Mouse (Mus musculus): ENCODE measurements at regions not wholly inside any gene's neighbourhood (a gene's known extent, or its start where the extent isn't known, plus 50 kb on each side); places are given as distances from the start of the nearest gene placed in this dataset.

DNA sequence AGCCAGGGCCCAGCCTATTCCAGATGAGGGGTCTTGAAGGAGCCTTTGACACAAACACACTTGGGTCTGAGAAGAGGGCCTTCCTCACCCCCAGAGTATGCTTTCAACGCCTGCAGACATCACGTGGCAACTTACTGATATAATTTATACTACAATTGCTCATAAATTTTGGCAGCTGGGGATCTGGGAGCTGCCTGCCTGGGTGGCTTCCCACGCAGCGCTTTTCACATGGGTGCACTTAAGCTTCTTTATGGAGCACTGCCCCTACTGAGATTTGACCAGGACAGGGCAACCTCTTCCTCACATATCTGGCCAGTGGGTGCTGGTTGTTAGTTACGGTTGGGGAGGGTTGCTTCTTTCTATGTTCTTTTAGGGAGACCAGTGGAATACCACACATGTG lies 61.6 kb downstream of the Spesp1 start:
- Histone ChIP-seq H3K9ac (replicated peaks; ENCODE audit: low read depth, low read length) (no peak overlapping the region), H3K4me3 (ENCODE audit: low read depth, low read length) (no peak overlapping the region), H3K4me1 (ENCODE audit: control insufficient read depth, insufficient read depth, low read length) (0 out of 2 replicates have a peak, but pooled peaks cover 5% of the 10 kb centered on the region), H3K4me2 (replicated peaks; ENCODE audit: low read depth, low read length) (no peak overlapping the region), H3K36me3 (ENCODE audit: control insufficient read depth, insufficient read depth, low read length) (no peaks in the 10 kb centered on the region), H3K27ac (ENCODE audit: low read length) (no peak overlapping the region), H3K27me3 (ENCODE audit: control insufficient read depth, insufficient read depth, low read length) (no peaks in the 10 kb centered on the region), H3K9me3 (ENCODE audit: control insufficient read depth, low read depth, low read length) (no peaks in the 10 kb centered on the region)
- WGBS, result 68% methylated on average over 5 of the region's 5 CpGs
- ATAC-seq (ENCODE audit: insufficient number of reproducible peaks, insufficient read depth, low FRiP score, low read depth), result no peak

- H3K27ac ChIP-seq (ENCODE audit: low read length), result no peak overlapping the region
- H3K9me3 ChIP-seq (ENCODE audit: control insufficient read depth, low read depth, low read length), result no peaks in the 10 kb centered on the region
- no peak overlapping the region for H3K4me3 ChIP-seq (ENCODE audit: low read depth, low read length)
- no peaks in the 10 kb centered on the region for H3K27me3 ChIP-seq (ENCODE audit: control insufficient read depth, insufficient read depth, low read length)
- ATAC-seq (ENCODE audit: insufficient number of reproducible peaks, insufficient read depth, low FRiP score, low read depth), result no peak
- no peaks in the 10 kb centered on the region; the same call in 1 of the 2 replicates for H3K4me1 ChIP-seq (ENCODE audit: control insufficient read depth, insufficient read depth, low read length)
- H3K9ac ChIP-seq (replicated peaks; ENCODE audit: low read depth, low read length), result no peak overlapping the region
- no peaks in the 10 kb centered on the region for H3K36me3 ChIP-seq (ENCODE audit: control insufficient read depth, insufficient read depth, low read length)
- no peak overlapping the region for H3K4me2 ChIP-seq (replicated peaks; ENCODE audit: low read depth, low read length)
- WGBS, result 56% methylated on average over 13 of the region's 13 CpGs
Observed at GRCm38 (mm10) chr9:62215151-62215859, 66.7 kb downstream of the Spesp1 start.

DNA sequence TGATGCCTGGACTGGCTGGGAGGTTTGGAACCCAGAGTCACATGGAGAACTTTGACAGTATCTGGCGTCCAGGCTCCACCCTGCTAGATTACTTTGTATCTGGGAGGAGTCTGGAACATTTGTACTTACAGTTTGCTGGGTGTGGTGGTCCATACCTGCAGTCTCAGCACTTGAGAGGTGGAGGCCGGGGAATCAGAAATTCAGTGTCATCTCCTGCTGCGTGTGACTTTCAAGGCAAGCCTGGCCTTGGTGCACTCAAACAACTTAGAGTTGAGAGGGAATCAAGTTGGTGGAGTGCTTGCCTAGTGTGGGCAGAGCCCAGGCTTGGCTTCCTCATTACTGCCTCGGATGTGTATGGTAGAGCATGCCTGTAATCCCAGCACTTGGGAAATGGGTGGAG lies 67.5 kb downstream of the Spesp1 start:
- H3K27me3 ChIP-seq (ENCODE audit: control insufficient read depth, insufficient read depth, low read length), result no peaks in the 10 kb centered on the region
- H3K4me3 ChIP-seq (ENCODE audit: low read depth, low read length), result no peak overlapping the region
- no peak for ATAC-seq (ENCODE audit: insufficient number of reproducible peaks, insufficient read depth, low FRiP score, low read depth)
- WGBS, result 74% methylated on average over 4 of the region's 4 CpGs
- H3K9ac ChIP-seq (replicated peaks; ENCODE audit: low read depth, low read length), result no peak overlapping the region
- no peaks in the 10 kb centered on the region for H3K9me3 ChIP-seq (ENCODE audit: control insufficient read depth, low read depth, low read length)
- no peaks in the 10 kb centered on the region for H3K36me3 ChIP-seq (ENCODE audit: control insufficient read depth, insufficient read depth, low read length)
- H3K4me1 ChIP-seq (ENCODE audit: control insufficient read depth, insufficient read depth, low read length), result no peaks in the 10 kb centered on the region; the same call in 1 of the 2 replicates
- H3K27ac ChIP-seq (ENCODE audit: low read length), result no peak overlapping the region
- no peak overlapping the region for H3K4me2 ChIP-seq (replicated peaks; ENCODE audit: low read depth, low read length)

DNA sequence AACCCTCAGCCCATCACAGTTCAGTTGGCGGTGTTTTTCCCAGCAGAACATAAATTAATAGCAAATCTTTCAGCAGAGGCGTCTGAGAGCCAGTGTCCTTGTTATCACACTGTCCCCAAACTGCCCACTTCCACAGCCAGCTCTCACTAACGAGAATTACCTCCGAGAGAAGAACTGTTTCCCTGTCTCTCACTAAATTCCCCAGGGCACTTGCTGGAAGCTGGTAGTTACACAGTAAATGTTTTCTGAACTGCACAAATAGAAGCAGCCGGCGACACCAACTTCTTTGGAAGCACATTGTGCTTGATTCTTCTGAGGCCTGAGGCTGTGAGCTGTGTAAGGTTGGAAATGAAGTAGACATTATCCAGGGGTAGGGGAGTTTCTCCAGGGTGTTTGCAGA lies 69.4 kb downstream of the Spesp1 start:
- Histone ChIP-seq H3K4me1 (ENCODE audit: control insufficient read depth, insufficient read depth, low read length) (no peaks in the 10 kb centered on the region; the same call in 1 of the 2 replicates), H3K4me3 (ENCODE audit: low read depth, low read length) (no peak overlapping the region), H3K9ac (replicated peaks; ENCODE audit: low read depth, low read length) (no peak overlapping the region), H3K27me3 (ENCODE audit: control insufficient read depth, insufficient read depth, low read length) (no peaks in the 10 kb centered on the region), H3K4me2 (replicated peaks; ENCODE audit: low read depth, low read length) (no peak overlapping the region), H3K9me3 (ENCODE audit: control insufficient read depth, low read depth, low read length) (no peaks in the 10 kb centered on the region), H3K27ac (ENCODE audit: low read length) (no peak overlapping the region), H3K36me3 (ENCODE audit: control insufficient read depth, insufficient read depth, low read length) (no peaks in the 10 kb centered on the region)
- no peak for ATAC-seq (ENCODE audit: insufficient number of reproducible peaks, insufficient read depth, low FRiP score, low read depth)
- 53% methylated on average over 6 of the region's 6 CpGs for WGBS

GRCm38 (mm10) chr9:62210815-62211214 lies 71.2 kb downstream of the Spesp1 start:
- no peaks in the 10 kb centered on the region for H3K9me3 ChIP-seq (ENCODE audit: control insufficient read depth, low read depth, low read length)
- H3K36me3 ChIP-seq (ENCODE audit: control insufficient read depth, insufficient read depth, low read length), result no peaks in the 10 kb centered on the region
- H3K27ac ChIP-seq (ENCODE audit: low read length), result no peak overlapping the region
- no peak overlapping the region for H3K4me2 ChIP-seq (replicated peaks; ENCODE audit: low read depth, low read length)
- 81% methylated on average over 5 of the region's 5 CpGs for WGBS
- no peak for ATAC-seq (ENCODE audit: insufficient number of reproducible peaks, insufficient read depth, low FRiP score, low read depth)
- no peak overlapping the region for H3K4me3 ChIP-seq (ENCODE audit: low read depth, low read length)
- no peak overlapping the region for H3K9ac ChIP-seq (replicated peaks; ENCODE audit: low read depth, low read length)
- no peaks in the 10 kb centered on the region for H3K27me3 ChIP-seq (ENCODE audit: control insufficient read depth, insufficient read depth, low read length)
- H3K4me1 ChIP-seq (ENCODE audit: control insufficient read depth, insufficient read depth, low read length), result no peaks in the 10 kb centered on the region; the same call in 1 of the 2 replicates

GRCm38 (mm10) chr9:62208436-62208835 lies 73.6 kb downstream of the Spesp1 start:
- Histone ChIP-seq H3K27me3 (ENCODE audit: control insufficient read depth, insufficient read depth, low read length) (no peaks in the 10 kb centered on the region), H3K4me3 (ENCODE audit: low read depth, low read length) (no peak overlapping the region), H3K4me1 (ENCODE audit: control insufficient read depth, insufficient read depth, low read length) (no peaks in the 10 kb centered on the region; the same call in 1 of the 2 replicates), H3K27ac (ENCODE audit: low read length) (no peak overlapping the region), H3K9ac (replicated peaks; ENCODE audit: low read depth, low read length) (no peak overlapping the region), H3K9me3 (ENCODE audit: control insufficient read depth, low read depth, low read length) (no peaks in the 10 kb centered on the region), H3K4me2 (replicated peaks; ENCODE audit: low read depth, low read length) (no peak overlapping the region), H3K36me3 (ENCODE audit: control insufficient read depth, insufficient read depth, low read length) (no peaks in the 10 kb centered on the region)
- ATAC-seq (ENCODE audit: insufficient number of reproducible peaks, insufficient read depth, low FRiP score, low read depth), result no peak
- 64% methylated on average over 5 of the region's 5 CpGs for WGBS

DNA sequence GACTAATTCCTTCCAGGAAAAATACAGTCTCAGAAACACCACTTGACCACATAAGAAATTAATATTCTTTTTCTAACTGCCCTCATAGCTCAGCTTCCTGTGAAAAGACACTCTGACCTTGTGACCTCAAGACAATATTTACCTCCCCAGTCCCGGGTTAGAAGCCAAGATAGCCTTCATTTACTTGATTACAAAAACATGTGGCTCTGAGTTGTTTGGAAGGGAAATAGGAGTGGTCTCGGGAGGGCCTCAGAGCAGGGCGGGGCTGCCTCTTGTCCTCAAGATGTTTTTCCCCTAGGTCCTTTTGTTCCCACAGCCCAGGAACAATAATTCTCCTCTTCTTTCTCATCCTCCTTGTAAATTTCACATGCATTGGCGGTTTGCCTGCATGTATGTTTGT lies 76.7 kb downstream of the Spesp1 start:
- Histone ChIP-seq H3K9me3 (ENCODE audit: control insufficient read depth, low read depth, low read length) (no peaks in the 10 kb centered on the region), H3K9ac (replicated peaks; ENCODE audit: low read depth, low read length) (no peak overlapping the region), H3K4me1 (ENCODE audit: control insufficient read depth, insufficient read depth, low read length) (no peaks in the 10 kb centered on the region), H3K4me3 (ENCODE audit: low read depth, low read length) (no peak overlapping the region), H3K4me2 (replicated peaks; ENCODE audit: low read depth, low read length) (no peak overlapping the region), H3K27me3 (ENCODE audit: control insufficient read depth, insufficient read depth, low read length) (no peaks in the 10 kb centered on the region), H3K36me3 (ENCODE audit: control insufficient read depth, insufficient read depth, low read length) (no peaks in the 10 kb centered on the region), H3K27ac (ENCODE audit: low read length) (peak overlapping the region; percentile 44; the same call in 1 of the 2 replicates)
- 53% methylated on average over 4 of the region's 4 CpGs for WGBS
- no peak for ATAC-seq (ENCODE audit: insufficient number of reproducible peaks, insufficient read depth, low FRiP score, low read depth)

DNA sequence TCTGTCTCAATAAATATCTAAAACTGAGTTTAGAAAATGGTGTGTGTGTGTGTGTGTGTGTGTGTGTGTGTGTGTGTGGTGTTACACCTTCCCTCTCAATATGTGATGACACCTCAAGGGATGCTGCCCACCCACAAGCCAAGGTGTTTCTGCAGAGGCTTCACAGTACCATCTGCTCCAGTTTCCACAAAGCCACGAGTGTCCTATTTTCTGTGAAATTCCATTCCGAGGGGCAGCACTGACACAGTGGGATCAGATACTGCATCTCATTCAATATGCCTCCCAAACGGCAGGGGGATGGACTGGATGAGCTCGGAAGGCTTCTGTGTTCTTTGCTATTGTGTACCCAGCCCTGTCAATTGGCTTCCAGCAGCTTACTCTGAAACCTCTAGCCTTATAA lies 78.5 kb downstream of the Spesp1 start:
- H3K4me3 ChIP-seq (ENCODE audit: low read depth, low read length), result no peak overlapping the region
- WGBS, result 54% methylated on average over 4 of the region's 4 CpGs
- no peak for ATAC-seq (ENCODE audit: insufficient number of reproducible peaks, insufficient read depth, low FRiP score, low read depth)

GRCm38 (mm10) chr9:62202331-62202730 lies 79.7 kb downstream of the Spesp1 start:
- H3K4me3 ChIP-seq (ENCODE audit: low read depth, low read length), result no peak overlapping the region
- no peak overlapping the region for H3K4me2 ChIP-seq (replicated peaks; ENCODE audit: low read depth, low read length)
- H3K36me3 ChIP-seq (ENCODE audit: control insufficient read depth, insufficient read depth, low read length), result no peaks in the 10 kb centered on the region
- ATAC-seq (ENCODE audit: insufficient number of reproducible peaks, insufficient read depth, low FRiP score, low read depth), result no peak
- no peaks in the 10 kb centered on the region for H3K4me1 ChIP-seq (ENCODE audit: control insufficient read depth, insufficient read depth, low read length)
- no peaks in the 10 kb centered on the region for H3K27me3 ChIP-seq (ENCODE audit: control insufficient read depth, insufficient read depth, low read length)
- 81% methylated on average over 2 of the region's 2 CpGs for WGBS
- no peak overlapping the region for H3K27ac ChIP-seq (ENCODE audit: low read length)
- no peak overlapping the region for H3K9ac ChIP-seq (replicated peaks; ENCODE audit: low read depth, low read length)
- H3K9me3 ChIP-seq (ENCODE audit: control insufficient read depth, low read depth, low read length), result no peaks in the 10 kb centered on the region

More for the DNA sequence above, 78.5 kb downstream of the Spesp1 start:
- Histone ChIP-seq H3K27ac (ENCODE audit: low read length) (no peak overlapping the region), H3K27me3 (ENCODE audit: control insufficient read depth, insufficient read depth, low read length) (no peaks in the 10 kb centered on the region), H3K36me3 (ENCODE audit: control insufficient read depth, insufficient read depth, low read length) (no peaks in the 10 kb centered on the region), H3K9ac (replicated peaks; ENCODE audit: low read depth, low read length) (no peak overlapping the region), H3K4me2 (replicated peaks; ENCODE audit: low read depth, low read length) (no peak overlapping the region), H3K9me3 (ENCODE audit: control insufficient read depth, low read depth, low read length) (no peaks in the 10 kb centered on the region), H3K4me1 (ENCODE audit: control insufficient read depth, insufficient read depth, low read length) (no peaks in the 10 kb centered on the region)
